Mouse (Mus musculus) hindbrain, embryonic 15.5 days (tissue): ENCODE measurements around the gene Cops3. TPM values are rescaled to one million over a fixed set of nuclear protein-coding genes. Genes with fewer than 3 reads are reported as not detected.

ENCODE experiments used
- ATAC-seq: fragments of 200-750 bp; cut with Nextera tagmentation; 2 replicates; pipeline ENCODE4 v1.8.0; 2017; ENCODE audit warnings: low read depth, moderate number of reproducible peaks, moderate TSS enrichment; ENCODE audit not compliant: low FRiP score
- H3K27ac ChIP-seq: fragments of 300-500 bp; sonication (generic); replicated peaks from 2 replicates; pipeline ENCODE4 v1.5.1; 2015; ENCODE audit warnings: mild to moderate bottlenecking, inconsistent platforms
- H3K27me3 ChIP-seq: fragments of 300-500 bp; sonication (generic); 2 replicates; pipeline ENCODE4 v1.6.1; 2015; ENCODE audit warnings: control low read depth, inconsistent platforms
- H3K36me3 ChIP-seq: fragments of 300-500 bp; sonication (generic); 2 replicates; pipeline ENCODE4 v1.6.1; 2015; ENCODE audit warnings: control low read depth, inconsistent platforms
- H3K4me1 ChIP-seq: fragments of 300-500 bp; sonication (generic); replicated peaks from 2 replicates; pipeline ENCODE4 v1.6.1; 2015; ENCODE audit warnings: control low read depth, inconsistent platforms
- H3K4me2 ChIP-seq: fragments of 300-500 bp; sonication (generic); 2 replicates; pipeline ENCODE4 v1.6.1; 2015; ENCODE audit warnings: moderate library complexity, mild to moderate bottlenecking, inconsistent platforms
- H3K4me3 ChIP-seq: fragments of 300-500 bp; sonication (generic); 2 replicates; pipeline ENCODE4 v1.5.1; 2015; ENCODE audit warnings: mild to moderate bottlenecking, inconsistent platforms
- H3K9ac ChIP-seq: fragments of 300-500 bp; sonication (generic); 2 replicates; pipeline ENCODE4 v1.6.1; 2015; ENCODE audit warnings: inconsistent platforms
- H3K9me3 ChIP-seq: fragments of 300-500 bp; sonication (generic); 2 replicates; pipeline ENCODE4 v1.6.1; 2016; ENCODE audit warnings: control low read depth, inconsistent platforms
- WGBS: fragments of 180-500 bp; shearing (Covaris S2); methylation state at CpG from one replicate; pipeline ENCODE4 v1.1.7; 2015; 5-methylcytosine and 5-hydroxymethylcytosine counted together
- polyA plus RNA-seq: library from polyadenylated mRNA; unstranded; fragments of >200 nt; fragmentation: Nextera tagmentation; extraction: Ambion mirVana; gene quantifications from 2 replicates; pipeline ENCODE4 v1.2.1, GENCODE M21; 2015

Cops3 gene
- polyA plus RNA-seq, 1 experiment from 2014 or later = 183 TPM

DNA sequence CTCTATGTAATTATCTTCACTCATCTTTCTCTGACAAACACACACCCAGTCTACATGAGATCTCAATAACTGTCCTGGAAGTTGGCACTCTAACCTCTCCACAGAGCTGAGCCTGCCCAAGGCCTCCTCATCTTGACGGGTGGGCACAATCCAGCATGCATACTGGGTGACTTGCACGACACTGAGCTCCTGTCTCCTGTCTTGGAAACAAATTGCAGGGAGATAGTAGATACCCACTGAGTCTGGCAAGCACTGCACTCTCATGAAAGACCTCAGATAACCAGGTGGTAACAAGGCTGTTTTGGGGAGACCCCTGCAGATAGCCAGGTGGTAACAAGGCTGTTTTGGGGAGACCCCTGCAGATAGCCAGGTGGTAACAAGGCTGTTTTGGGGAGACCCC is 67.3 kb downstream of the Cops3 start:
- WGBS = 82% methylated on average over 2 of the region's 2 CpGs

DNA sequence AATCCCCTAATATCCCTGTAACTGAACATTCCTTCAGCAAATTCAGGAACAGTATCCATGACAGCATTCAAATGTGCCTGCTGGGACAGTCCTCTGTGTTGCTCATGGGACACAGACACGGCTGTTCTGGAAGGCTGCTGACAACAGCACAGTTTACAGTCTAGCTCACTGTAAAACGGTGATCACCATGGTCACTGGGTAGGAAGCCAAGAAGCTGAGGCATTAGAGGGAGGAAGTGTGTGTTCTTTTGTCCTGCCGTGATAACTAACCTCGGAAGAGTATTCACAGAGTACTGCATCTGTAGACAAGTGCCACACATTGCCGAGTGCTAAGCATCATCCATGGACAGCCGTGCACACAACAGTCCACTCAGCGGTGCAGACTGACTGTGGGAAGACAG is 68.9 kb downstream of the Cops3 start:
- 76% methylated on average over 7 of the region's 7 CpGs for WGBS
- 0 out of 2 replicates have a peak, but pooled peaks have one; percentile 48 for ATAC-seq
- no peaks in the 10 kb centered on the region for H3K27me3 ChIP-seq
- no peak overlapping the region for H3K27ac ChIP-seq
- H3K9me3 ChIP-seq = no peaks in the 10 kb centered on the region
- no peak overlapping the region for H3K4me2 ChIP-seq
- H3K4me3 ChIP-seq = no peak overlapping the region
- peaks cover 88% of the 10 kb centered on the region for H3K36me3 ChIP-seq
- H3K9ac ChIP-seq = no peak overlapping the region
- no peaks in the 10 kb centered on the region for H3K4me1 ChIP-seq

More for the DNA sequence above, 67.3 kb downstream of the Cops3 start:
- H3K9ac ChIP-seq = no peak overlapping the region
- peaks cover 89% of the 10 kb centered on the region for H3K36me3 ChIP-seq
- no peak overlapping the region for H3K4me3 ChIP-seq
- no peaks in the 10 kb centered on the region for H3K4me1 ChIP-seq
- no peaks in the 10 kb centered on the region for H3K27me3 ChIP-seq
- no peaks in the 10 kb centered on the region for H3K9me3 ChIP-seq
- no peak overlapping the region for H3K4me2 ChIP-seq
- no peak overlapping the region for H3K27ac ChIP-seq
- no peak for ATAC-seq

DNA sequence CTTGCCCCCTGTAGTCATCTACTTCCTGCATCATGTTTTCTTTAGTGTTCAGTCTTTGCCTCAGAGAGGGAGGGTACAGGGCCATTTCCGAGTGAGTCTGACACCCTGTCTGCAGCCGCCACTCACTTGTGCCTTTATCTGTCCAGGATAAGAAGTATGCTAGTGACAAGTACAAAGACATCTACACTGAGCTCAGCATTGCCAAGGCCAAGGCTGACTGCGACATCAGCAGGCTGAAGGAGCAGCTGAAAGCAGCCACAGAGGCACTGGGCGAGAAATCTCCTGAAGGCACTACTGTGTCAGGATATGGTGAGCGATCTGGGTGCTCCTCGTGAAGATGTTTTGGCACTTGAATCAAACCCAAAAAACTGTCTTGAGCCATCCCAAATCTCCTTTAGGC is 69.9 kb downstream of the Cops3 start:
- Histone ChIP-seq H3K4me3 (no peak overlapping the region), H3K36me3 (peaks cover 93% of the 10 kb centered on the region), H3K27ac (no peak overlapping the region), H3K4me2 (no peak overlapping the region), H3K9ac (no peak overlapping the region), H3K27me3 (no peaks in the 10 kb centered on the region), H3K9me3 (no peaks in the 10 kb centered on the region), H3K4me1 (no peaks in the 10 kb centered on the region)
- no peak for ATAC-seq
- 80% methylated on average over 6 of the region's 6 CpGs for WGBS

DNA sequence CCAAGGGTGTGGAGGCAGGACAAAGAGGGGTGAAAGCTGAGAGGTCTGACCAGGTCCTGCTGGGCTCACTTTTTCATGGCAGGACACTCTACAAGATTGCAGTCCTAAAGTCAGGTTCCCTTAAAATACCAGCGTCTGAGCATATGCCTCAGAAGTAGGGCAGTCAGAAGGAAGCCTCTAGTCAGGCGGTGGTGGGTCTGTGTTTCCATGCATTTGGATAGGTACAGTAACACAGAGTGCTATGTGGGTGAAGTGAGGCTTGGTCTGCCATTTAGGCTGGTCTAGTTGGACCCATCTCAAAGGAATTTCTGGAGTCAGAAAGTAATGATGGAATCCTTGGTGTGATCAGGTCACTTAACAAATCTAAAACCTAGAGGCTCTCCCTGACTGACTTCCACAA is 70.3 kb downstream of the Cops3 start:
- Histone ChIP-seq H3K9me3 (no peaks in the 10 kb centered on the region), H3K27me3 (no peaks in the 10 kb centered on the region), H3K4me3 (no peak overlapping the region), H3K27ac (no peak overlapping the region), H3K4me2 (no peak overlapping the region), H3K9ac (no peak overlapping the region), H3K36me3 (peaks cover 93% of the 10 kb centered on the region), H3K4me1 (no peaks in the 10 kb centered on the region)
- ATAC-seq = no peak
- 85% methylated on average over 2 of the region's 2 CpGs for WGBS

Other genes with a start within 250 kb of the Cops3 start
- gene Olfr223, start 246.5 kb downstream of the Cops3 start, polyA plus RNA-seq = not detected in 2 replicates
- 78.7 and 80.4 TPM in 2 replicates for gene Mprip, start 178.5 kb downstream of the Cops3 start, polyA plus RNA-seq
- gene Pld6, start 52.2 kb downstream of the Cops3 start, polyA plus RNA-seq = 15.1 and 16.4 TPM in 2 replicates
- 42.4 and 44.8 TPM in 2 replicates for gene Flcn, start 29.8 kb downstream of the Cops3 start, polyA plus RNA-seq
- 70.3 and 74.8 TPM in 2 replicates for gene Nt5m, start 391 bp downstream of the Cops3 start, polyA plus RNA-seq
- 38.0 and 38.2 TPM in 2 replicates for gene Med9, start 108.4 kb upstream of the Cops3 start, polyA plus RNA-seq
- 0.83 and 1.2 TPM in 2 replicates for gene Rasd1, start 125.1 kb upstream of the Cops3 start, polyA plus RNA-seq
- 8.9 and 9.7 TPM in 2 replicates for gene Pemt, start 206.7 kb upstream of the Cops3 start, polyA plus RNA-seq